Mouse (Mus musculus) granulocyte monocyte progenitor cell, adult 5-6 weeks (primary cell): ENCODE measurements around the gene Cdkn2d. TPM values are rescaled to one million over a fixed set of nuclear protein-coding genes. Genes with fewer than 3 reads are reported as not detected.
"Not testable (repeated sequence)": the region's sequence is repeated elsewhere in the genome, so short reads cannot be mapped to it uniquely, and the experiment has no call there.

ENCODE experiments used
- ATAC-seq: replicated peaks from 2 replicates; pipeline ENCODE4 v1.8.0; 2016; ENCODE audit warnings: mild to moderate bottlenecking, moderate TSS enrichment, inconsistent platforms; ENCODE audit not compliant: poor library complexity, severe bottlenecking
- total RNA-seq, 2 experiments: library from RNA; stranded (forward) in 1 of 2; stranded (reverse) in 1 of 2; fragments of 200-712, 200-1000 nt in 1 of 2; fragments of >200 nt in 1 of 2; fragmentation: Nextera tagmentation in 1 of 2; gene quantifications; 2 replicates each; pipeline ENCODE4 v1.2.3; 2014 to 2017

Gene Cdkn2d
- total RNA-seq (2014; fragmentation: Nextera tagmentation): 11.0 and 12.9 TPM in 2 replicates
- 15.4 and 16.7 TPM in 2 replicates for total RNA-seq (2017)

GRCm38 (mm10) chr9:21291022-21291787 is at the start of gene Cdkn2d:
TSS of gene Cdkn2d (minus strand) at chr9:21291407.
- ATAC-seq: peak; percentile 61

GRCm38 (mm10) chr9:21340411-21340810 is 49.2 kb upstream of the Cdkn2d start:
- no peak for ATAC-seq

GRCm38 (mm10) chr9:21337652-21338051 is 46.4 kb upstream of the Cdkn2d start:
- ATAC-seq: no peak

- no peak for ATAC-seq
These were observed 45.3 kb upstream of the Cdkn2d start for GRCm38 (mm10) chr9:21336491-21336890.

GRCm38 (mm10) chr9:21335391-21335790 is 44.2 kb upstream of the Cdkn2d start:
- ATAC-seq: no peak

GRCm38 (mm10) chr9:21334747-21335146 is 43.5 kb upstream of the Cdkn2d start:
- ATAC-seq: no peak

GRCm38 (mm10) chr9:21333523-21333922 is 42.3 kb upstream of the Cdkn2d start:
- ATAC-seq: no peak

- ATAC-seq: peak; percentile 77
These were observed 41.2 kb upstream of the Cdkn2d start for GRCm38 (mm10) chr9:21332161-21333061.

- peak; percentile 48 for ATAC-seq
These were observed 40.3 kb upstream of the Cdkn2d start for GRCm38 (mm10) chr9:21331365-21332140.

GRCm38 (mm10) chr9:21329699-21330289 is 38.6 kb upstream of the Cdkn2d start:
- ATAC-seq: no peak

- ATAC-seq: no peak
These were observed 37.8 kb upstream of the Cdkn2d start for GRCm38 (mm10) chr9:21329041-21329440.

- peak; percentile 58 for ATAC-seq
These were observed 36.8 kb upstream of the Cdkn2d start for GRCm38 (mm10) chr9:21328041-21328440.

- peak; percentile 29 for ATAC-seq
These were observed 36.4 kb upstream of the Cdkn2d start for GRCm38 (mm10) chr9:21327569-21327968.

- no peak for ATAC-seq
These were observed 33.1 kb upstream of the Cdkn2d start for GRCm38 (mm10) chr9:21324269-21324668.

GRCm38 (mm10) chr9:21322917-21323297 is 31.7 kb upstream of the Cdkn2d start:
- ATAC-seq: not testable (repeated sequence)

GRCm38 (mm10) chr9:21322211-21322916 is 31.2 kb upstream of the Cdkn2d start:
- ATAC-seq: no peak

- peak; percentile 60 for ATAC-seq
These were observed 30.3 kb upstream of the Cdkn2d start for GRCm38 (mm10) chr9:21321513-21321835.

- ATAC-seq: peak; percentile 69
These were observed 29.7 kb upstream of the Cdkn2d start, which contains the start of gene Slc44a2 for GRCm38 (mm10) chr9:21320619-21321512. TSS of gene Slc44a2 (plus strand) at chr9:21320698.

GRCm38 (mm10) chr9:21320280-21320618 is 29.0 kb upstream of the Cdkn2d start:
- no peak for ATAC-seq
